Mouse (Mus musculus): Measurements from ENCODE around the gene Lifr. TPM values are rescaled to one million over a fixed set of nuclear protein-coding genes. Genes with fewer than 3 reads are reported as not detected.
A peak's percentile ranks its signal among the peaks of the same experiment; 100 is the strongest.

The Lifr gene
- polyA plus RNA-seq, 1 experiment from 2014 or later, result 22.7 TPM

- peak; percentile 89 for ATAC-seq (ENCODE audit: low read depth)
These were observed 15.2 kb upstream of the Lifr start for GRCm38 (mm10) chr15:7075185-7075584.

GRCm38 (mm10) chr15:7078356-7078755 is 12.1 kb upstream of the Lifr start:
- H3K4me2 ChIP-seq (ENCODE audit: low read depth, low read length), result no peak overlapping the region
- H3K4me1 ChIP-seq (replicated peaks; ENCODE audit: control insufficient read depth, insufficient read depth, low read length), result peaks cover 13% of the 10 kb centered on the region
- H3K9me3 ChIP-seq (ENCODE audit: control insufficient read depth, low read length), result no peaks in the 10 kb centered on the region
- H3K27me3 ChIP-seq (ENCODE audit: control insufficient read depth, insufficient read depth, low read depth, low read length), result no peaks in the 10 kb centered on the region
- H3K27ac ChIP-seq (ENCODE audit: low read length), result no peak overlapping the region
- no peak overlapping the region for H3K4me3 ChIP-seq (ENCODE audit: low read length)
- ATAC-seq (ENCODE audit: low read depth), result no peak
- H3K36me3 ChIP-seq (ENCODE audit: control insufficient read depth, insufficient read depth, low read length), result no peaks in the 10 kb centered on the region
- H3K9ac ChIP-seq (ENCODE audit: low read length), result no peak overlapping the region
- WGBS, result 74% methylated on average over 2 of the region's 2 CpGs

More at GRCm38 (mm10) chr15:7075185-7075584, 15.2 kb upstream of the Lifr start:
- Histone ChIP-seq H3K4me3 (ENCODE audit: low read length) (no peak overlapping the region), H3K4me2 (ENCODE audit: low read depth, low read length) (0 out of 2 replicates have a peak overlapping the region, but pooled peaks have one; percentile 23), H3K36me3 (ENCODE audit: control insufficient read depth, insufficient read depth, low read length) (no peaks in the 10 kb centered on the region), H3K9me3 (ENCODE audit: control insufficient read depth, low read length) (no peaks in the 10 kb centered on the region), H3K27me3 (ENCODE audit: control insufficient read depth, insufficient read depth, low read depth, low read length) (no peaks in the 10 kb centered on the region; the same call in 1 of the 2 replicates), H3K27ac (ENCODE audit: low read length) (peak overlapping the region; percentile 22; the same call in 1 of the 2 replicates), H3K9ac (ENCODE audit: low read length) (no peak overlapping the region), H3K4me1 (replicated peaks; ENCODE audit: control insufficient read depth, insufficient read depth, low read length) (peaks cover 11% of the 10 kb centered on the region)
- WGBS, result 49% methylated on average over 6 of the region's 6 CpGs

- no peaks in the 10 kb centered on the region for H3K36me3 ChIP-seq (ENCODE audit: control insufficient read depth, insufficient read depth, low read length)
- H3K27ac ChIP-seq (ENCODE audit: low read length), result no peak overlapping the region
- H3K27me3 ChIP-seq (ENCODE audit: control insufficient read depth, insufficient read depth, low read depth, low read length), result no peaks in the 10 kb centered on the region
- no peak overlapping the region for H3K4me3 ChIP-seq (ENCODE audit: low read length)
- peaks cover 11% of the 10 kb centered on the region for H3K4me1 ChIP-seq (replicated peaks; ENCODE audit: control insufficient read depth, insufficient read depth, low read length)
- no peak overlapping the region for H3K9ac ChIP-seq (ENCODE audit: low read length)
- ATAC-seq (ENCODE audit: low read depth), result no peak
- no peaks in the 10 kb centered on the region for H3K9me3 ChIP-seq (ENCODE audit: control insufficient read depth, low read length)
- no peak overlapping the region for H3K4me2 ChIP-seq (ENCODE audit: low read depth, low read length)
- 89% methylated on average over 4 of the region's 4 CpGs for WGBS
These were observed 10.6 kb upstream of the Lifr start for GRCm38 (mm10) chr15:7079631-7080337.

GRCm38 (mm10) chr15:7080916-7081626 is 9.3 kb upstream of the Lifr start:
- H3K9me3 ChIP-seq (ENCODE audit: control insufficient read depth, low read length), result no peaks in the 10 kb centered on the region
- ATAC-seq (ENCODE audit: low read depth), result no peak
- 37% methylated on average over 14 of the region's 15 CpGs for WGBS
- H3K9ac ChIP-seq (ENCODE audit: low read length), result no peak overlapping the region
- H3K4me3 ChIP-seq (ENCODE audit: low read length), result no peak overlapping the region
- no peaks in the 10 kb centered on the region for H3K27me3 ChIP-seq (ENCODE audit: control insufficient read depth, insufficient read depth, low read depth, low read length)
- peaks cover 10% of the 10 kb centered on the region for H3K4me1 ChIP-seq (replicated peaks; ENCODE audit: control insufficient read depth, insufficient read depth, low read length)
- peak overlapping the region; percentile 14; the same call in 1 of the 2 replicates for H3K4me2 ChIP-seq (ENCODE audit: low read depth, low read length)
- no peak overlapping the region for H3K27ac ChIP-seq (ENCODE audit: low read length)
- no peaks in the 10 kb centered on the region for H3K36me3 ChIP-seq (ENCODE audit: control insufficient read depth, insufficient read depth, low read length)

GRCm38 (mm10) chr15:7081795-7082194 is 8.6 kb upstream of the Lifr start:
- H3K27ac ChIP-seq (ENCODE audit: low read length), result no peak overlapping the region
- peak overlapping the region; percentile 9; the same call in 1 of the 2 replicates for H3K4me2 ChIP-seq (ENCODE audit: low read depth, low read length)
- no peaks in the 10 kb centered on the region for H3K27me3 ChIP-seq (ENCODE audit: control insufficient read depth, insufficient read depth, low read depth, low read length)
- H3K36me3 ChIP-seq (ENCODE audit: control insufficient read depth, insufficient read depth, low read length), result no peaks in the 10 kb centered on the region
- peak; percentile 49; the same call in 1 of the 2 replicates for ATAC-seq (ENCODE audit: low read depth)
- H3K9me3 ChIP-seq (ENCODE audit: control insufficient read depth, low read length), result no peaks in the 10 kb centered on the region
- no peak overlapping the region for H3K9ac ChIP-seq (ENCODE audit: low read length)
- WGBS, result 32% methylated on average over 15 of the region's 15 CpGs
- H3K4me1 ChIP-seq (replicated peaks; ENCODE audit: control insufficient read depth, insufficient read depth, low read length), result peaks cover 10% of the 10 kb centered on the region
- H3K4me3 ChIP-seq (ENCODE audit: low read length), result no peak overlapping the region

- 91% methylated on average over 3 of the region's 3 CpGs for WGBS
- Histone ChIP-seq H3K4me3 (ENCODE audit: low read length) (no peak overlapping the region), H3K27me3 (ENCODE audit: control insufficient read depth, insufficient read depth, low read depth, low read length) (no peaks in the 10 kb centered on the region), H3K9me3 (ENCODE audit: control insufficient read depth, low read length) (no peaks in the 10 kb centered on the region), H3K9ac (ENCODE audit: low read length) (no peak overlapping the region), H3K36me3 (ENCODE audit: control insufficient read depth, insufficient read depth, low read length) (no peaks in the 10 kb centered on the region), H3K4me1 (replicated peaks; ENCODE audit: control insufficient read depth, insufficient read depth, low read length) (peaks cover 10% of the 10 kb centered on the region), H3K4me2 (ENCODE audit: low read depth, low read length) (no peak overlapping the region), H3K27ac (ENCODE audit: low read length) (no peak overlapping the region)
- ATAC-seq (ENCODE audit: low read depth), result no peak
These were observed 7.5 kb upstream of the Lifr start for GRCm38 (mm10) chr15:7082901-7083300.

GRCm38 (mm10) chr15:7084780-7085497 is 5.5 kb upstream of the Lifr start:
- no peak for ATAC-seq (ENCODE audit: low read depth)
- no peak overlapping the region for H3K9ac ChIP-seq (ENCODE audit: low read length)
- 32% methylated on average over 8 of the region's 8 CpGs for WGBS
- no peaks in the 10 kb centered on the region for H3K27me3 ChIP-seq (ENCODE audit: control insufficient read depth, insufficient read depth, low read depth, low read length)
- H3K27ac ChIP-seq (ENCODE audit: low read length), result no peak overlapping the region
- H3K4me3 ChIP-seq (ENCODE audit: low read length), result no peak overlapping the region
- H3K9me3 ChIP-seq (ENCODE audit: control insufficient read depth, low read length), result no peaks in the 10 kb centered on the region
- peaks cover 11% of the 10 kb centered on the region for H3K4me1 ChIP-seq (replicated peaks; ENCODE audit: control insufficient read depth, insufficient read depth, low read length)
- no peaks in the 10 kb centered on the region for H3K36me3 ChIP-seq (ENCODE audit: control insufficient read depth, insufficient read depth, low read length)
- no peak overlapping the region for H3K4me2 ChIP-seq (ENCODE audit: low read depth, low read length)

GRCm38 (mm10) chr15:7088691-7089090 is 1.7 kb upstream of the Lifr start:
- no peaks in the 10 kb centered on the region for H3K9me3 ChIP-seq (ENCODE audit: control insufficient read depth, low read length)
- peak; percentile 72 for ATAC-seq (ENCODE audit: low read depth)
- H3K27ac ChIP-seq (ENCODE audit: low read length), result no peak overlapping the region; the same call in 1 of the 2 replicates
- no peaks in the 10 kb centered on the region for H3K36me3 ChIP-seq (ENCODE audit: control insufficient read depth, insufficient read depth, low read length)
- H3K9ac ChIP-seq (ENCODE audit: low read length), result no peak overlapping the region
- no peaks in the 10 kb centered on the region for H3K27me3 ChIP-seq (ENCODE audit: control insufficient read depth, insufficient read depth, low read depth, low read length)
- H3K4me2 ChIP-seq (ENCODE audit: low read depth, low read length), result no peak overlapping the region
- H3K4me1 ChIP-seq (replicated peaks; ENCODE audit: control insufficient read depth, insufficient read depth, low read length), result peaks cover 6% of the 10 kb centered on the region
- 44% methylated on average over 2 of the region's 2 CpGs for WGBS
- H3K4me3 ChIP-seq (ENCODE audit: low read length), result no peak overlapping the region

- 25% methylated on average over 8 of the region's 8 CpGs for WGBS
- no peak overlapping the region for H3K9ac ChIP-seq (ENCODE audit: low read length)
- ATAC-seq (ENCODE audit: low read depth), result no peak
- no peaks in the 10 kb centered on the region for H3K36me3 ChIP-seq (ENCODE audit: control insufficient read depth, insufficient read depth, low read length)
- no peaks in the 10 kb centered on the region for H3K27me3 ChIP-seq (ENCODE audit: control insufficient read depth, insufficient read depth, low read depth, low read length)
- peak overlapping the region; percentile 3; the same call in 1 of the 2 replicates for H3K4me2 ChIP-seq (ENCODE audit: low read depth, low read length)
- H3K9me3 ChIP-seq (ENCODE audit: control insufficient read depth, low read length), result no peaks in the 10 kb centered on the region
- H3K4me1 ChIP-seq (replicated peaks; ENCODE audit: control insufficient read depth, insufficient read depth, low read length), result peaks cover 6% of the 10 kb centered on the region; the same call in 1 of the 2 replicates
- H3K4me3 ChIP-seq (ENCODE audit: low read length), result no peak overlapping the region
- H3K27ac ChIP-seq (ENCODE audit: low read length), result no peak overlapping the region
These were observed 1.9 kb downstream of the Lifr start for GRCm38 (mm10) chr15:7092321-7092720.

All from lung, embryonic 16.5 days (tissue).